Mouse (Mus musculus): ENCODE data around the gene Olfr1356.
"Not testable (repeated sequence)": the region's sequence is repeated elsewhere in the genome, so short reads cannot be mapped to it uniquely, and the experiment has no call there.

The Olfr1356 gene

GRCm38 (mm10) chr10:78852066-78852465 is at the start of gene Olfr1356:
Gene Olfr1356 (minus strand): TSS chr10:78852166.
- DNase-seq (ENCODE audit: low read depth, low spot score), result no peak

- no peak for DNase-seq (ENCODE audit: low read depth, low spot score)
Observed at GRCm38 (mm10) chr10:78875240-78875639, 23.3 kb upstream of the Olfr1356 start, which contains the start of gene Olfr1355. Gene Olfr1355 (plus strand): TSS chr10:78875540.

DNA sequence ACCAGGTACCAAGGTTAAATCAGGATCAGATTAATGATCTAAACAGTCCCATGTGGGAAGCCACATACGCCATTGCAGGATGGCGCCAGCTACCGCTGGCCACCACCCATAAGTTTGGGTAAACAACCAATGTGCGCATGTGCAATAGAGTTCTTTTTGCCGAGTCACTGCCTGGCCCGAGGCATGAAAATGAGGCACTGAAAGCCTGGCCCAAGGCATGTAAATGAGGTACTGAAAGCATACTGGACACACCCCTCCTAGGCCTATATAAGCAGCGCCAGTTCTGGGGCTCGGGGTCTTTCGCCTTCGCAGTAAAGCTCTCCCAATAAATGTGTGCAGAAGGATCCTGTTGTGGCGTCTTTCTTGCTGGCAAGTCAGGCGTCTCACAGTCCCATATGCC is 11.5 kb downstream of the Olfr1356 start:
- DNase-seq (ENCODE audit: low read depth, low spot score), result not testable (repeated sequence)

GRCm38 (mm10) chr10:78812358-78813060 is 39.5 kb downstream of the Olfr1356 start:
- DNase-seq (ENCODE audit: low read depth, low spot score), result peak; percentile 32

DNA sequence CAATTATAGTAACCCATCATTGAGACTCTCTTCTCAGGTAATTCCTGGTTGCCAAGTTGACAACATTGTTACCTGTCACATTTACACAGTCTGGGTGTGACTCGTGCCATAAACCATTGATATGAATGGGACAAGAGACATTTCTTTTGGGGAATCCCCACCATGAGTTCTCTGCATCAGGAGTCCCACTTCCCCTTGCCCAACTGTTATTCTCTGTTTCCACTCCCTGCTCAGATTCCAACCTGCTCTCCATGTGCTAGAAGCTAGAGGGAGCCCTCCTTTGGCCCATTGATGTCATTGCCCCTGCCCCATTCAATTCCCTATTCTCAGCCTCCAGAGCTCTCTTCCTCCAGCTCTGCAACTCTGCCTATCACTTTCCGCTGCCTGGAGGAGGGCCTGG is 50.5 kb downstream of the Olfr1356 start:
- DNase-seq (ENCODE audit: low read depth, low spot score), result no peak

All from retina, adult 2 months (tissue).